Mouse (Mus musculus): ENCODE data around the gene Olfr798.

Gene Olfr798

DNA sequence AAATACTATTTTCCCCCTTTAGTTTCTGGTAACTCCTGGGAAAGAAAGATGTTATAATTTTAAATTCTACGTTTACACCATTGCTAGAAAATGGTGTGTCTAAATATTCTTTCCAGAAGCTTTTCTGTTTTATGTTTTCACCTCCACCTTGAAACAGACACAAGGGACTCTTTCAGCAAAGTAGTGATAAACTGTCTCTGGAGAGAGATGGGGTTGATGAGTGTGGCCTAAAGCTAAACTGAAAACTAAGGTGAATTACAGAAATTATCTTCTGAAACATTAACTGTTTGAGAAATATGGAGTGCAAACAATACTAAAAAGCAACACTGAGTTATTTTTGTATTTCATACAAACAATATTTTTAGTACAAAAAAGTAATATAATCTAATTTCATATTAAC lies at the start of gene Olfr798:
Olfr798 (minus strand) TSS at position 101 of the 400 bp plus-strand sequence.
- DNase-seq: no peak

DNA sequence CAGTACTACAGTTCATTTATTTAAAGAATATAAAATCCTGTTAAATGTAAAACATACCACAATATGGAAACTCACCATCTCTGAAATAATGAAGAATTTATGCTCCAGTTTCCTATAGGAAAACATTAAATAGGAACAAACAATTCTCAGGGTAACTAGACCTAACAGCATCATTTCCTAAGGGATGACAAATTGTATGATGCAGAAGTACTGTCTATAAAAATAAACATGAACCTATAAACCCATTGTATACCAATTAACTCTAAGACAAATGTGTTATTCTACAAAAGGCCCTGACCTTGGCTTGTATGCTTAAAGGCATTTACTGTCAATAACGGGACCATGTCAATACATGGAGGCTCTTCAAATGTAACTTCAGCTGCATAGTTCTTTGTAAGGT lies 46.0 kb upstream of the Olfr798 start, which contains the start of gene Olfr801:
Olfr801 (minus strand) TSS at position 101 of the 400 bp plus-strand sequence.
- DNase-seq: no peak

DNA sequence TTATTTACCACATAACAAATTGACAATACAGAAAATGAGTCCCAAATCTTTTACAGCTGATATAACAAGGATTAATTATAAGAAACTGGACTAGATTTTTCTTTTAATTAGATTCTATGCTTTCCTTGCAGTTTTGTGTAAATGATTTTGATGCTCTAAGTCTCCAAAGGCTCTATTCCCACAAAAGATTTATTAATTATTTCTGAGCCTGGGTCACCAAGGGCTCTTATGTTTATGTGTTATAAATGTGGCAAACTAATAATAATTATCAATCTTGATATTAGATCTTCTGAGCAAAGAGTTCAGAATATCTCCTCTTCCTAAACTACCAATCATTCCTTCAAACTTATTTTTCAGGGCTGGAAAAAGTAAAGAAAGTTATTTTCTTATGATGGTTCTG lies 29.7 kb upstream of the Olfr798 start, which contains the start of gene Olfr800:
Olfr800 (plus strand) TSS at position 301 of the 400 bp plus-strand sequence.
- no peak for DNase-seq

DNA sequence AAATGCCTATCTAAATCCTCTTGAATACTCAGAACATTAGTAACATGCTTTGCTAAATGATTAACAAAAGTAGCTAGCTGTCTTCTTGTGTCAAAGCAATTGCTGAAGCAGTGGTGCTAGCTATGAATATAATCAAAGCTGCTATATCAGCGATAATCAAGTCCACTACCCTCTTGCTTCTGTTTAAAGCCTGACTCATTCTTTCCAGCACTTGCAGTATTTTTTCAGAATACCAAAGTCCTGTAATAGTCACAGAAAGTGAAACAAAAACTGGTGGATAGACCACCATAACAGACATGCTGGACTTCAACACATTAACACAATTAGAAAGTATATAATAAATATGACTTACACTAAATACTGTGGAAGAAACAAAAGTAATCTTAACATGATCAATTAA lies 24.0 kb upstream of the Olfr798 start:
- DNase-seq: no peak

DNA sequence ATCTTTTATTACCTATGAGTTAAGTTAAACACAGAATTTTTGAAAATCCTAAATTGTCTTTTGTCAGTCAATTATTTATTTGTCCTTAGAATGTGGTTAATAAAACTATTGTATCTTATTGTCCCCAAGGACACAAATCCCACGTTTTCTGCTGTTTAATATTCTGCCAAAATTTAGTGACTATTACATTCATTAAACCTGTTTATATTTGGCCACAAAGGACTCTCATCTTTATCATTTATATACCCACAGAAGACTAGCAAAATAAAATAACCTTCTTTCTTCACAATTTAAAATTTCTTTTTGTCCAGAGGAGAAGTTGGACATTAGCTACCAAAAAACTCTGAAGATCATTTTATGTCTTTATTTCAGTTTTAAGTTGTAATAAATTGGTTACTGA lies 9.4 kb upstream of the Olfr798 start, which contains the start of gene Olfr799:
Olfr799 (plus strand) TSS at position 301 of the 400 bp plus-strand sequence.
- no peak for DNase-seq

DNA sequence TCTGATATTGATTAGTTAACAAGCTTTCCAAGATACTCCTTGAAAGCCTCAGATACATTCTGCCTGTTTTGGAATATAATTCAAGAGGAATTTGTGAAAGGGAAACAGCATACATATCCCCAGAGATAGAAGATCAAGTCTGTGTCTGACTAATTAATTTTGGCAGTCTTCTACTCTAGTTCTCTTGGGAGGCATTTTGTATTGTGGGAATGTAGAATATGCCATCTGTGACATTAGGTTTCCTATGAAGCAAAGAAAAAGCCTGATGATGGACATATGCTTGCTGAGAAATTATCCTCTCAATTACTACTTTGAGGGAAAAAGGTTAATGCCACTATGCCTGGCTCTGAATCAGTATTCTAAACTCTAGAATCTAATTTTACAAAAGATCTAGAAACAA lies 4.5 kb downstream of the Olfr798 start:
- no peak for DNase-seq

DNA sequence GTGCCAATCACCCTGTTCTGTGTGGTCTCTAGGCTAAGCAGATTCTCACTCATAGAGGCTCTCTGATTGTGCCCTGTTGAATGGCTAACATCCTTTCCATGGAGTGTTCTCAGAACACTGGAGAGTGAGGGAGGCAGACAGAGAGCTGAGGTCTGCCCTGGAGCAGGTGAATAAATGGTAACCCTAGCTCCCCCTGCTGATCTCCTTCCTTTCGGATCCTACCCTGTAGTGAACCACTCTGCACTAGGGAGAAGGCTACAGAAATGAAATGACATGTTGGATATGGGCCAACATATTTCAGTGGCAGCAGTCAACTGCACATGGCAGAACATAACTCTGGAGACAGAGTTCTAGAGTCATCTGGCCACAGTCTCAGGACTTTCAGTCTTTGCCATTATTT lies 6.0 kb downstream of the Olfr798 start:
- no peak for DNase-seq

DNA sequence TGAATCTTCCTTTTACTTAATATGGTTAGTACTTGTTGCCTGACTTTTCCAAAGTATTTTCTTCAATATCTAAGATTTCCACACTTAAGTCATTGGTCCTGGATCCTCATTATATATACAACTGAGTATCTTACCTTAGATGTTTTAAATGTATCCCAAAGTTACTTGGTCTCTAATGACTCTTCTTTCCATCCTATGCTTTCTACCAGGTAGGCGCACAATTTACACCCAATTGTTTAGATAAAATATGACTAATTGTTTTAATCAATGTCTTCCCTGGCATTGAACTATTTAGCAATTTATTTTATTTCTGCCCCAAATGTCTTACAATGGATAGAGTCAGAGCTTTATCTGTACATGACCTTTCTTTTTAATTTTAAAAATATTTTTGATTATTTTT lies 15.3 kb downstream of the Olfr798 start, which contains the start of gene Olfr796:
Olfr796 (minus strand) TSS at position 101 of the 400 bp plus-strand sequence.
- DNase-seq: no peak

DNA sequence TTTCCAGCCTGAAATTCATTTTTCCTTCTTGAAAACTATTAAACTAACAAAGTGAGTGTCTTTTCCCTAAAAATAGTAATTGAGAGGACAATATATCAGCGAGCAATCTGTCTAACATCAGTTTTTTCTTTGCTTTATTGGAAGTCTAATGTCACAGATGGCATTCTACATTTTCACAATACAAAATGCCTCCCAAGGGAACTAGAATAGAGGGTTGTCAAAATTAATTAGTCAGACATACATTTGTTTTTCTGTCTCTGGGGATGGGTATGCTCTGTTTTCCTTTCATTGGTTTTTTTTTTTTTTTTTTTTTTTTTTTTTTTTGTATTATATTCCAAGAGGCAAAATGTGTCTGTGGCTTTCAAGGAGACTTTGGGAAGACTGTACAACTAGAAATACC lies 50.7 kb downstream of the Olfr798 start:
- no peak for DNase-seq
